Mouse (Mus musculus) kidney, adult 18-20 months (tissue): ENCODE measurements around the gene Slc35a3.

Experiments used
- DNase-seq: peaks from one replicate; pipeline ENCODE4 v3.0.0; 2021

Slc35a3 gene

DNA sequence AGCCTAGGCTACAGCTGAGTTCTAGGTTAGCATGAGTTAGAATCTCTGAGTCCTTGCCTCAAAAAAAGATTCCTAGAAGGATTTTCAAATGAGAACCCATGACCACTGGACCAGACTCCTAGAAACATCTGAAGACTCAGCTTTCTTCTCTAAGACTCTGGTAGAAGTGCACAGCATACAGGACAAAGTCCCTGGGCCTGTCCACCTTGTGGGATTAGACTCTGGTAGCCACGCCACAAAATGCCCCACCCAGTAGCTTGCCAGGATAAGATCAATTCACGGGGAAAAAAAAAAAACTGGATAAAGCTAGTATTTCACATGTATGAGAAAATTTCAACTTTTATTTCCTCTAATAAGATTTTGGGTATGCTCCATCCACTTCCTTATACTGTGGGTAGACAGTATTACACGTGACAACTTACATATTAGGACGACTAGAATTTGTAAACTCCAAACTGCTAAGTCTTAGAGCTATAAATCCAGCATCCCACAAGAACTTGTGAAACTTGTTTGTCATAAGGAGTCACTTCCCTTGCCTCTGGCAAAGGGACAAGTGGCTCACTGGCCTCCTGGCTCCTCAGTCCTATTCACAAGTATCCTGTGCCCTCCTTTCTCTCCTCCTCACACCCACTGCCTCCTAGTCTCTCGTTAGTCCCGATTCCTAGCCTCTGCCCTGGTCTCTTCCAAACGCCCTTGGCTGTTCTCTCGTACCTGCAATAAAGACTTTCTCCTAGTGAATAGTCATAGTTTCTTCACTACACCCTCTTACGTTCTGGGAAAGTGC, 74.7 kb downstream of the Slc35a3 start:
- no peak for DNase-seq

DNA sequence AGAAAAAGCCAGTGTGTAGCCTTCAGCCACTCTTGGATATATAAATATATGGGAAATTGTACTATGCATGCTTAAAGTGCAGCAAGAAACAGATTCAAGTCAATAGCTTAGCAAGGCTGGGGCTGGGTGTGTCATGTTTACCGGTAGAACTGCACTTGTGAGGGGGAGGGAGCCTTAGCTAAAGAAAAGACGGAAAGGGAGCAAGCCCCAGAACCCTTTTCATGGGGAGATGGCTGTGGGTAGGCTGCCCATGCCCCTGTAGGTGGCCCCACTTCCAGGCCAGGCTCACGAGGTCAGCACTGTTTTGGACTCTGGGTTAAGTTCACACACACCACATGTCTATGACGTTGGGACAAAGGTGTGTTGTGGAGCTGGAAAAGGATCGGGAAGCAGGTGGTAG, 76.8 kb downstream of the Slc35a3 start:
- DNase-seq: no peak

DNA sequence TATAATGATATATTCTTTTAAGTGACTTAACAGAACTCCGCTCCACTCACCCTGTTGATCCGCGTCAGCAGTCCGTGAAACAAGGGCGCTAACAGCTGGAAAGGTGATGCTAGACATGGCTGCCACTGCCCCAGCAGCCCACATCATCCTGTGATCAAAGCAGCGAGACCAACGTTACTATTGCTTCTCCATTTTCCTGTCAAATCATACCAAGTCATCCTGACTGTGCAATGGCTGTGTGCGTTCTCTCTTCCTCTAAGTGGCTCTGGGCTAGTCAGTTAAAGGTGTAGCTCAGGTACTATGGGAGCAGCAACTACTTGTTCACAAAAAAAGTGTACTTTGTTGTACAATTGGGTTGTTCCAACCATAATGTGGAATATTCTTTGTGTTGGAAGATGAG, 77.8 kb downstream of the Slc35a3 start:
- no peak for DNase-seq

DNA sequence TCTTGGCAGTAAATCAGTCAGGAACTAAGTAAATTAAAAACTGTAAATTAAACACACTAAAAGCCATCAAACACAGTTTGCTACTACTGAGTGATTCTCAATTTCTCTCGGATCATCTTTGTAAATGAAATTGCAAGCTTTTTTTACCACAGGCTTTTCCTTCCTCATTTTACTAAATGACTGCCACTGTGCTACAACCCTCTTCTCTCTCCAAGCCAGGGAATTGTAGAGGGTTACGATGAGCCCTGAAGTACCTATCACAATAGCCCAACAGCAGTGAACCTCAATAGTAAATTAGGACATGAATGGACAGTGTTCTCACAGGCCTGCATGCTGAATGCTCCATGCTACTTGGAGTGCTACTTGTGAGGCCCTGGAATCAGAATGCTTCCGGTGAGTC, 78.5 kb downstream of the Slc35a3 start:
- DNase-seq: no peak

DNA sequence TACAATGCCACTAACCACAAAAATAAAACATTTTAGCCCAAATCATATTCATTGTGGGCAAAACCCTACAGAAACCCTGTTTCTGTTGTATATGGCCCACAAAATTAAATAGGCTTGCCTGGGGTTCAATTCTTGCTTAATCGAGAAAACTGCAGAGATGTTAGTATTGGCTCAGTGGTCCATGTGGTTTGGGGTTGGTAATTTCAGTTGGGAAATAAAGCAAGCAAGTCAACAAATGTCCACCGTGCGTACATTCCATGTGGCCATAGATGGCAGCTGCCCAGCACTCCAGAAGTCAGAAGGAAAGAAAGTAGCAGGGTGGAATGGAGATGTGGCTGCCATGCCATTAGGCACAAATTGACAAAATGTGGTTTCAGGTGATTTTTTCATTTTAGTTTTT, 79.7 kb downstream of the Slc35a3 start:
- no peak for DNase-seq

DNA sequence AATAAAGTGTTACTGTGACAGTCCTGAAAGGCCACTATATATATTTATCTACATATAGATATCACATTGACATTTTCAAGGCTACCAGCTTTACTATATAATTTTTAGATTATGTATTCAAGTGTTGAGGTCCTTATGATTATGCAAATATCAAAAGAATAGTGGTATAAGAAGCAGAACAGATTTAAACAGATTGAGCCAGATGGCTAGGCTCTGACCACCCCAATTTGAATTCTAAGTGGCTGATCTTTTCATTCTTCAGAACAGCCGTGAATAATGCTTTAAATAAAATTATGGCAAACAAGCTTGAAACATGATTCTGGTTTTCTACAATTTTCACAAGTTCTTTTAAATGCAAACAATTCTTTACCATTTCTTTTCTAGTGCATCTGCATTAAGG, 81.2 kb downstream of the Slc35a3 start:
- no peak for DNase-seq

DNA sequence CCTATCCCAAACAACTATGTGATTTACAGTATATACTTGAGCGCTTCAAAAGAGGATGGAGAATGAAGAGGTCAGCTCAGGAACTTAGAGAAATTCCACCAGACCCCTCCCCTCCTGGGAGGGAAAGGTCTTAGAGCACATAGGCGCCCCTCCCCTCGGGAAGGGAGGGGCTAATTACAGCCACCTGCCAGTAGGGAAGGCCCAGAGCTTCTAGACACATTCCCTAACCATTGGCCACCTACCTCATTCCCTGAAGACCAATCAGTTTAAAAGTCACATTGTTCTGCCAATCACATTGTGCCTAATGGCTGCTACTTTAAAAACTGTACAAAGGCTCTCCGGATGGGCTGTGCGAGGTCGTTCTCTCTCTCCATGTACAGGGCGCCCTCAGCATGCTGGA, 90.0 kb downstream of the Slc35a3 start:
- no peak for DNase-seq

DNA sequence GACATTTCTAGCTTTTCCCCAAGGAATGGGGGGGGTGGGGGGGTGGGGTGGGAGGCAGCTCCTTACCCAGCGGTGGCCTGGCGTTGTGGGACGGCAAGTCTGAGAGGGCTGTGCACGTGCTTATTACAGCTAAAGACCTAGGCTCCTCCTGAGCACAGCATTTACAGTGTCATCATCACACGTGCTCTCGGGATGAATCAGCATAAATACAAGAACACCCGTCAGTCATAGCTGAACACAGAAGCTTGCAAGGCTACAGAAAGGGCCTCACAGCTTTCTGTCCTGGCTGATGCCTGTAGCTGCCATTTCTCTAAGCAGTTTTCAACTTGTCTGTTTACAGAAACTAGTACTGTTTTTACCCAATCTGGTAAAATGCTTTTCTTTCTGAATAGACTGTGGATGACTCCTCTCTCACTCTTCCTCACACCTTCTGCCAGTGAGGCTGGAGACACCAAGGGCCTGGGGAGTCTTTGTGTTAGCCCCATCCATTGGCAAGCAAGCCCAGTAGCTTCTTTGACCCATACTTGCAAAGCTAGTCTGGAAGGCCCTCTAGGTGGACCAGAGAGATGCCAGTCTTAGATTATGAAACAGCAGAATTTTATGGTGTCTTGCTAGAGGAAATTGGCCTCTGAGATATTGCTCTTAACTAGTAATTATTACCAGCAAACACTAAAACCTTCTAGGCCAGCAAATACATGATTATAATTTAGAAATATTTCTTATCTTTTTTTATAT, 91.8 kb downstream of the Slc35a3 start:
- no peak for DNase-seq
